Mouse (Mus musculus): Measurements from ENCODE around the gene Lpcat3. TPM values are rescaled to one million over a fixed set of nuclear protein-coding genes. Genes with fewer than 3 reads are reported as not detected.
A peak's percentile ranks its signal among the peaks of the same experiment; 100 is the strongest.
"Not testable (repeated sequence)": the region's sequence is repeated elsewhere in the genome, so short reads cannot be mapped to it uniquely, and the experiment has no call there.

Gene Lpcat3
- 38.5 and 52.2 TPM in 2 replicates for polyA plus RNA-seq (2015; fragmentation: Nextera tagmentation; extraction: Ambion mirVana)

GRCm38 (mm10) chr6:124662477-124663423 lies at the start of gene Lpcat3:
Gene Lpcat3 (plus strand): TSS chr6:124663027.
- Histone ChIP-seq H3K9ac (peak within 1 kb of the TSS; percentile 78), H3K27me3 (no peaks in the 10 kb centered on the region), H3K27ac (peak within 1 kb of the TSS; percentile 85), H3K4me3 (peak within 1 kb of the TSS; percentile 60), H3K4me2 (peak within 1 kb of the TSS; percentile 67), H3K36me3 (no peaks in the 10 kb centered on the region), H3K9me3 (no peaks in the 10 kb centered on the region), H3K4me1 (replicated peaks) (peaks cover 10% of the 10 kb centered on the region)
- WGBS = under 1% methylated on average over 64 of the region's 87 CpGs
- ATAC-seq (ENCODE audit: low FRiP score) = peak; percentile 98

- WGBS = 90% methylated on average over 13 of the region's 13 CpGs
- no peaks in the 10 kb centered on the region for H3K36me3 ChIP-seq
- no peaks in the 10 kb centered on the region for H3K9me3 ChIP-seq
- H3K27me3 ChIP-seq = no peaks in the 10 kb centered on the region
- H3K4me1 ChIP-seq (replicated peaks) = no peaks in the 10 kb centered on the region
- no peak overlapping the region for H3K9ac ChIP-seq
- ATAC-seq (ENCODE audit: low FRiP score) = no peak
- no peak overlapping the region for H3K4me2 ChIP-seq
- H3K4me3 ChIP-seq = no peak overlapping the region
- H3K27ac ChIP-seq = no peak overlapping the region
Measured at GRCm38 (mm10) chr6:124625612-124626011, 37.2 kb upstream of the Lpcat3 start.

DNA sequence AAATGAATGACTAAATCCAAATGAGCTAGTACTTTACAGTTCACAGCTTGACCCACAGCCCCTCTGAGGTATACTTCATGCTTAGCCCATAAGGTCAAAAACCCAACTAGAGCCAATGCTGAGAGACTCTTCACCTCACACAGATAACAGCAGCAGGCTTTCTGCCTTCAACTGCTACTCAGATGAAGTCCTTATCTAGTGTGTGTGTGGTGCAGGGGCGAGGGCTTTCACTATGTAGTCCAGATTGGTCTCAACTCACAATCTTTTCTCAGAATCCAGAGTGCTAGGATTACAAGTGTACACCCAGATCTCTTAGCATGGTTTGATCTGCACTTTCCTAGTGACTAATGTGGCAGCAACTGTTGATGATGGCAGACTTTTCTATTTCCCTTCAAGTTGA lies 36.6 kb upstream of the Lpcat3 start:
- not testable (repeated sequence) for H3K36me3 ChIP-seq; H3K27ac ChIP-seq; H3K9ac ChIP-seq; H3K4me3 ChIP-seq; H3K4me2 ChIP-seq; H3K27me3 ChIP-seq; H3K4me1 ChIP-seq (replicated peaks); ATAC-seq (ENCODE audit: low FRiP score); H3K9me3 ChIP-seq
- 50% methylated on average over 1 of the region's 1 CpGs for WGBS

- 84% methylated on average over 4 of the region's 4 CpGs for WGBS
- no peak for ATAC-seq (ENCODE audit: low FRiP score)
Measured at GRCm38 (mm10) chr6:124630763-124631162, 32.1 kb upstream of the Lpcat3 start.

DNA sequence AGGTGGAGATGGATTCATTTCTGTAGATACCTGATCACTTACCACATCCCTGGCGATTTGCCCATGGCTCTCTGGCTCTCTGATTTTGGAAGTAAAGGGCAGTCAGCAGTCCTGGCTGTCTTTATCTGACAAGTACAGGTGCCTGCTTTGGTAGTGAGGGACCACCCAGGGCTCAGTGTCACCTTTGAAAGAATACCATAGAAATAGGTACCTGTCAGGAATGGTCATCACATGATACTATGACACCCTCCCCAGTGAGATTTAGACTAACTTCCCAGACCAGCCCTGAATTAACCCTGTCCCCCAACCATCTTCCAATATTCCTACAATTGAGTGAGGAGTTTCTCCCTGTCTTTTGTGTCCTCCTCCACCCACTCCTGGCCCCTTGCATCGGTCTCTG lies 26.8 kb upstream of the Lpcat3 start, which contains the start of gene C1s2:
TSS of gene C1s2 (minus strand) at position 101 of the 400 bp plus-strand sequence.
- H3K4me1 ChIP-seq (replicated peaks); H3K36me3 ChIP-seq; H3K4me3 ChIP-seq; ATAC-seq (ENCODE audit: low FRiP score); H3K27ac ChIP-seq; H3K9ac ChIP-seq; H3K4me2 ChIP-seq; H3K9me3 ChIP-seq; H3K27me3 ChIP-seq: not testable (repeated sequence)
- 89% methylated on average over 2 of the region's 2 CpGs for WGBS

More at GRCm38 (mm10) chr6:124630763-124631162, 32.1 kb upstream of the Lpcat3 start:
- no peaks in the 10 kb centered on the region for H3K27me3 ChIP-seq
- H3K27ac ChIP-seq = no peak overlapping the region
- H3K9ac ChIP-seq = no peak overlapping the region
- no peaks in the 10 kb centered on the region for H3K9me3 ChIP-seq
- no peak overlapping the region for H3K4me2 ChIP-seq
- no peaks in the 10 kb centered on the region for H3K4me1 ChIP-seq (replicated peaks)
- no peaks in the 10 kb centered on the region for H3K36me3 ChIP-seq
- H3K4me3 ChIP-seq = no peak overlapping the region

GRCm38 (mm10) chr6:124636858-124637460 lies 25.9 kb upstream of the Lpcat3 start:
- not testable (repeated sequence) for ATAC-seq (ENCODE audit: low FRiP score); H3K4me2 ChIP-seq; H3K36me3 ChIP-seq; H3K4me3 ChIP-seq; H3K4me1 ChIP-seq (replicated peaks); H3K27me3 ChIP-seq; H3K9ac ChIP-seq; H3K27ac ChIP-seq; H3K9me3 ChIP-seq
- 53% methylated on average over 6 of the region's 6 CpGs for WGBS

- Histone ChIP-seq H3K9me3 (no peaks in the 10 kb centered on the region), H3K36me3 (no peaks in the 10 kb centered on the region), H3K4me3 (no peak overlapping the region), H3K27ac (no peak overlapping the region), H3K4me2 (no peak overlapping the region), H3K4me1 (replicated peaks) (no peaks in the 10 kb centered on the region), H3K27me3 (no peaks in the 10 kb centered on the region), H3K9ac (no peak overlapping the region)
- no peak for ATAC-seq (ENCODE audit: low FRiP score)
- WGBS = 87% methylated on average over 4 of the region's 4 CpGs
Measured at GRCm38 (mm10) chr6:124640041-124640440, 22.8 kb upstream of the Lpcat3 start.

GRCm38 (mm10) chr6:124640997-124641396 lies 21.8 kb upstream of the Lpcat3 start:
- 37% methylated on average over 8 of the region's 8 CpGs for WGBS

DNA sequence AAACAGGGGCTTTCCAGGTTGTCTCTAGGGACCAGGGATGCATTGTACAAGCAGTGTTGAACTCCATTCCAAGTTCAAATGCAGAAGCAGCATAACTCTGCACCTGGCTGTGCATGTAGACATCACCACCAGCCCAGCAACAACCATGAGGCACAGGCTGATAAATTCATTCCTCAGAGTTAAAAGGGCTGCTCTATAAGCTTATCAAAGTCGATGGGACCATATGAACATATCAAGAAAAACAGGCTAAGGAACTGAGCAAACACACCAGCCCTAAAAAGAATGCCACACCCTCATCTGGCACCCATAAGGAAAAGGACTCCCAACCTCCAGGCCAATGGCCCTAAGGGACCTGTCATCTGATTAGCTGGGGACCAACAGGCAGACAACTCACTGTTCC lies 16.4 kb upstream of the Lpcat3 start:
- 79% methylated on average over 1 of the region's 1 CpGs for WGBS
- H3K4me2 ChIP-seq = no peak overlapping the region

More at GRCm38 (mm10) chr6:124640997-124641396, 21.8 kb upstream of the Lpcat3 start:
- Histone ChIP-seq H3K36me3 (no peaks in the 10 kb centered on the region), H3K9me3 (no peaks in the 10 kb centered on the region), H3K27ac (no peak overlapping the region), H3K4me1 (replicated peaks) (no peaks in the 10 kb centered on the region), H3K4me2 (no peak overlapping the region), H3K4me3 (no peak overlapping the region), H3K9ac (no peak overlapping the region), H3K27me3 (no peaks in the 10 kb centered on the region)
- no peak for ATAC-seq (ENCODE audit: low FRiP score)

DNA sequence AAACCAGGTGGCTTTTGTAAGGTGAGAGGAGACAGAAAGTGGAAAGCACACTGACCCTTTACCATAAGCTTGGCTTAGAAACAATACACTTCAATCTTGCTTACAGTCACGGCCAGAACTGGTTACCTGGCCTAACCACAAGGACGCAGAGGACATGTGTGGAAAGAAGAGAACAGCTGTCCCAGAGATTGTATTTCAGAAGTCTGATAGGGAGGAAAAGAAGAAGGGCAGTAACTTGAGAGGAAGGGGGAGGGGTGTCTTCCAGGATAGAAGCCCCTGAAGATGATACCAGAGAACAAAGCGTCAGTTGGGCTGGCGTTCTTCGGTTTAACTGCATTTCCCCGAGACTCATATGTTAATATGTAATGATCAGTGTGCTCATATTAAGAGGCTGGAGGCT lies 6.9 kb upstream of the Lpcat3 start:
- 77% methylated on average over 6 of the region's 6 CpGs for WGBS
- Histone ChIP-seq H3K27ac (no peak overlapping the region), H3K9ac (no peak overlapping the region), H3K36me3 (no peaks in the 10 kb centered on the region), H3K4me1 (replicated peaks) (no peaks in the 10 kb centered on the region), H3K4me2 (no peak overlapping the region), H3K9me3 (no peaks in the 10 kb centered on the region), H3K27me3 (no peaks in the 10 kb centered on the region), H3K4me3 (no peak overlapping the region)
- no peak for ATAC-seq (ENCODE audit: low FRiP score)

More for the DNA sequence above, 16.4 kb upstream of the Lpcat3 start:
- Histone ChIP-seq H3K27ac (no peak overlapping the region), H3K4me3 (no peak overlapping the region), H3K9ac (no peak overlapping the region), H3K36me3 (no peaks in the 10 kb centered on the region), H3K4me1 (replicated peaks) (no peaks in the 10 kb centered on the region), H3K27me3 (no peaks in the 10 kb centered on the region), H3K9me3 (no peaks in the 10 kb centered on the region)
- no peak for ATAC-seq (ENCODE audit: low FRiP score)

GRCm38 (mm10) chr6:124658067-124658466 lies 4.8 kb upstream of the Lpcat3 start:
- Histone ChIP-seq H3K27ac (no peak overlapping the region), H3K4me2 (no peak overlapping the region), H3K27me3 (no peaks in the 10 kb centered on the region), H3K4me1 (replicated peaks) (no peaks in the 10 kb centered on the region), H3K9me3 (no peaks in the 10 kb centered on the region), H3K4me3 (no peak overlapping the region), H3K9ac (no peak overlapping the region), H3K36me3 (no peaks in the 10 kb centered on the region)
- no peak for ATAC-seq (ENCODE audit: low FRiP score)
- WGBS = 73% methylated on average over 2 of the region's 2 CpGs

DNA sequence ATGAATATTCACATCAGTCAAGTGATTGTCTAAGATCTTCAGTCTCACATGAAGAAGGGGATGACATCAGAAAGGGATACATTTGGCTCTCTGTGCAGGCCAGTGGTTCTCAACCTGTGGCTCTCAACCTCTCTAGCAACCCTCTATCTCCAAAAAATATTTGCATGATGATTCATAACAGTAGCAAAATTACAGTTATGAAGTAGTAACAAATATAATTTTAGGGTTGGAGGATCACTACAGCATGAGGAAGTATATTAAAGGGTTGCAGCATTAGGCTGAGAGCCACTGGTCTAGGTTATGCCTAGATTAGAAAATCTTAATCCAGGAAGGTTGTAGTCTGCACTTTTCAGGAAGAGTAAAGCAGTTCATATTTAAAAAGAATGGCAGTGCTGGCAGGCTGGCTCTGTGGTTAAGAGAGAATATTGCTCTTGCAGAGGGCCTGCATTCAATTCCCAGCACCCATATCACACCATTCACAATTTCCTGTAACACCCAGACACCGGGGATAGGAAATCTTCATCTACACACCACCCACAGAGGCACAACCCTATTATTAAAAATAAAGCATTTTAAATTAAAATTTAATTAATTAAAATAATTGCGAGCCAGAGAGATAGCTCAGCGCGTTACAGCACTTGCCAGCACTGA lies 1.5 kb upstream of the Lpcat3 start:
- no peak overlapping the region for H3K9ac ChIP-seq
- no peak overlapping the region for H3K4me2 ChIP-seq
- no peaks in the 10 kb centered on the region for H3K9me3 ChIP-seq
- no peak overlapping the region for H3K27ac ChIP-seq
- no peaks in the 10 kb centered on the region for H3K27me3 ChIP-seq
- no peaks in the 10 kb centered on the region for H3K36me3 ChIP-seq
- H3K4me3 ChIP-seq = no peak overlapping the region
- 96% methylated on average over 4 of the region's 4 CpGs for WGBS
- H3K4me1 ChIP-seq (replicated peaks) = peaks cover 10% of the 10 kb centered on the region
- ATAC-seq (ENCODE audit: low FRiP score) = no peak

Data from hindbrain, embryonic 13.5 days (tissue).